Mouse (Mus musculus) bone marrow macrophage, adult 2 months (primary cell): ENCODE measurements at regions not wholly inside any gene's neighbourhood (a gene's known extent, or its start where the extent isn't known, plus 50 kb on each side); places are given as distances from the start of the nearest gene placed in this dataset.

ENCODE experiments used
- H3K27ac ChIP-seq: 2 replicates; pipeline ENCODE4 v1.5.1; 2012; ENCODE audit warnings: low read depth, low read length; ENCODE audit not compliant: insufficient read depth
- H3K4me1 ChIP-seq: 2 replicates; pipeline ENCODE4 v1.6.1; 2012; ENCODE audit warnings: low read length; ENCODE audit not compliant: control insufficient read depth, insufficient read depth
- H3K4me3 ChIP-seq: 2 replicates; pipeline ENCODE4 v1.5.1; 2012; ENCODE audit warnings: mild to moderate bottlenecking, low read length, moderate library complexity; ENCODE audit not compliant: insufficient read depth
- CTCF ChIP-seq: IDR thresholded peaks from 2 replicates; pipeline ENCODE4 v1.5.1; 2012; ENCODE audit warnings: low read depth, mild to moderate bottlenecking, low read length, moderate library complexity
- POLR2A ChIP-seq: IDR thresholded peaks from 2 replicates; pipeline ENCODE4 v1.6.1; 2012; ENCODE audit warnings: mild to moderate bottlenecking, low read depth, low read length, borderline replicate concordance

DNA sequence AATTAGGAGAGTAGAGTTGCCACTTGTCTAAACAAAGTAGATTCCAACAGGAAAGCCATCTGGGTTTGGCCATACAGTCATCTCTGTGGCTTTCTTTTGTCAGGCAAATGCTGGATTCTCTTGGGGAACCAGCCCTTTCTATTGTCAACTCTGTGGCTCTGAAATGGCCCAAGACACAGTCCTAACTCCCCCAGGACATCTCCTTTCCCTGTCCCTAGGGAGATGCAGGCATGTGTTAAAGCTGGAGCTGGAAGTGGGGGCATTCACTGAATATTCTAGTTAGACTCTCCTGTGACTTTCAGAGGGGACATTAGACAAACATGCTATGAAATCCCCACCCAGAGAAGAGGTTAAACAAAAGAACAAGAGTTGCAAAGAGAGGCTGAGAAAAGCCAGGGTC is 223.9 kb upstream of the Tbx18 start:
- TF ChIP-seq CTCF (no peak), POLR2A (no peak)
- Histone ChIP-seq H3K27ac (no peak overlapping the region), H3K4me1 (no peaks in the 10 kb centered on the region), H3K4me3 (no peak overlapping the region)

DNA sequence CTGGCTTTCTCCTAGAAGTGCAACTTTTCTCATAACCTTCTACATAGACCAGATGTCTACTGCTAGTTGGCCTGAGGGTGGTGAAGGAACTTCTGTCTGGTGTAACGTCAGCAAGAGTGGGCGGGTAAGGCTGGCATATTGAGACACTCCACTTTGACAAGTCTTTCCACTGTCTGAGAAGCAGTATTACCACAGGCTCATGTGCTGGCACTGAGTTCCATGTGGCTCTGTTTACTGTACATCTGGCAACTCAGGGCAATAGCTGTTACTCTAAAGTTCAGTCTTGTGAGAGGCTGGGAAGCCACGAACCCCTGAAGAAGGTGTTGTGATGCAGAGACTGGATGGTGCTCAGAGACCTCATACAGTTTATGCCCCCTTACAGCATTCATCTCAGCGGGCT is 230.7 kb upstream of the Tbx18 start:
- H3K4me3 ChIP-seq = no peak overlapping the region
- no peak overlapping the region for H3K27ac ChIP-seq
- TF ChIP-seq POLR2A = no peak
- no peak for TF ChIP-seq CTCF
- no peaks in the 10 kb centered on the region for H3K4me1 ChIP-seq

GRCm38 (mm10) chr9:87964508-87964907 is 233.4 kb upstream of the Tbx18 start:
- H3K27ac ChIP-seq = no peak overlapping the region
- TF ChIP-seq CTCF (no peak), POLR2A (no peak)
- no peak overlapping the region for H3K4me3 ChIP-seq
- no peaks in the 10 kb centered on the region for H3K4me1 ChIP-seq

DNA sequence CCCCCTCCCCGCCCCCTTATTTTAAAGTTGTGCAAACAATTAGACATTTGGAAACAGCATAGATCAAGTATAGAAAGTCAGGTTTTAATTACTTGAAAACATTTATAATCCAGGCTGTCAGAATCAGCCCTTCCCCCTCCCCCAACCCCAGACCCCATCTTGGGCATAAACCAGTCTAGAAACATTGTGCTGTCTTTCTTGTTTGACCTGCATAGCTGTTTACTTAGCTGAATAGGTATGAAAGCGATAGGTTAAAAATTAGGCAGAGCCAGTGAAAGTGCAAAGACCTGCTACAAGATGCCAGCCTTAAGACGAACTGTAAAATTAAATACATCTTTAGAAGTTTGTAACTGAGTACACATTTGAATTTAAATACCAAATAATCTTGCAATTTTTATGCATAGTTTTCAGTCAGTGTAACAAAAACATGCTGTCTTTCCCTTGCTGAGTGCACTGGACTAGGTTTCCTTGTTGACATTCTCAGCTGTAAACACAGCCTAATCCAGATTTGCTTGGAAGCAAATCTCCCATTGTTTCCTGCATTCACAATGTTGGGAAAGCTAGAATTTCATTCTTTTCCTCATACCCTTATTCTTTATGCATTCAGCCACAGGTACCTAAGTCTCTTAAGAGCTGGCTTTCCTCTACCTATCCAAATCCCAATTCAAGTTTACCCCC is 234.2 kb upstream of the Tbx18 start:
- Histone ChIP-seq H3K4me1 (no peaks in the 10 kb centered on the region), H3K27ac (no peak overlapping the region), H3K4me3 (no peak overlapping the region)
- TF ChIP-seq CTCF = no peak
- TF ChIP-seq POLR2A = no peak

DNA sequence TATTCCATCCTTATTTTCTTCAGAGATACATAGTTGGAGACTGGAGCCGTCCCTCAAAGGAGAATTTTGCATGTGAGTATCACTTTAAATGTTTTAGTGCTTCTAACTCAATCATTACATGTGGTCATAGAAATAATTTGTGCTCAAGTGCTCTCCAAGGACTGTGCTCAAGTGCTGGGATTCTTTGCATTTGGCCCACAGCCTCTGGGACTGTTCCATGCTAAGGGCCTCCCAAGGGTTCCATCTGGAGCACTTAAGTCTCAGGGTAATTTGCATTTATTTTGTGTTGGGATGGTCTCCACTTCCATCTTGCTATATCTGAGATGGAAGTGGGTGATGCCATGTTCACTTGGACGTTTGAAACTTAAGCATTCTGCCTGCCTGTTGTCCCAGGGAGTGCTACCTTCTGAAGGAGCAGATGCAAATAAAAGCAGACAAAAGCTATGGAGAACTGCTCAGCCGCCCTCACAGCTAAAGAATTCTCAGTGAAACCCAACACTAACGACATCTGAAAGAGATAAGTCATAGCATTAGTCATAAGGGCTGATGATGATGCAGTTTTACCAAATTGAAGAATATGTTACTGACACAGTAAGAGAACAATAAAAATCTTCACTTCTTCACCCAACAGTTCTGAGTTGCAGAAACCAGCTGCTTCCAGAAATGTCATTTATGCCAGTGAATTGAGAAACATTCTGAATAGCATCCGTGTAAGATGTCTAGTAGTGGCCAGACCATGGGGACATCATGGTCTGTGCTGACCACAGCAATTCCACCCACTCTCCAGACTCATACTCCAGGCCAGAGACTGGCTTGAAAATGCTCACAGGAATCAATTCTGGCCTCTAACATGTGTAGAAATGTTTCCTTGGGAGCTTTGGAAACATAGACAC is 237.4 kb upstream of the Tbx18 start:
- Histone ChIP-seq H3K27ac (no peak overlapping the region), H3K4me1 (no peaks in the 10 kb centered on the region), H3K4me3 (no peak overlapping the region)
- no peak for TF ChIP-seq CTCF
- no peak for TF ChIP-seq POLR2A

GRCm38 (mm10) chr9:87970586-87970985 is 239.5 kb upstream of the Tbx18 start:
- no peak overlapping the region for H3K4me3 ChIP-seq
- H3K27ac ChIP-seq = no peak overlapping the region
- TF ChIP-seq POLR2A = no peak
- no peak for TF ChIP-seq CTCF
- H3K4me1 ChIP-seq = no peaks in the 10 kb centered on the region

- Histone ChIP-seq H3K4me3 (no peak overlapping the region), H3K4me1 (no peaks in the 10 kb centered on the region), H3K27ac (no peak overlapping the region)
- TF ChIP-seq CTCF (no peak), POLR2A (no peak)
Observed at GRCm38 (mm10) chr9:87971791-87972190, 240.7 kb upstream of the Tbx18 start.

- no peak overlapping the region for H3K27ac ChIP-seq
Observed at GRCm38 (mm10) chr9:87973531-87973930, 242.5 kb upstream of the Tbx18 start.

DNA sequence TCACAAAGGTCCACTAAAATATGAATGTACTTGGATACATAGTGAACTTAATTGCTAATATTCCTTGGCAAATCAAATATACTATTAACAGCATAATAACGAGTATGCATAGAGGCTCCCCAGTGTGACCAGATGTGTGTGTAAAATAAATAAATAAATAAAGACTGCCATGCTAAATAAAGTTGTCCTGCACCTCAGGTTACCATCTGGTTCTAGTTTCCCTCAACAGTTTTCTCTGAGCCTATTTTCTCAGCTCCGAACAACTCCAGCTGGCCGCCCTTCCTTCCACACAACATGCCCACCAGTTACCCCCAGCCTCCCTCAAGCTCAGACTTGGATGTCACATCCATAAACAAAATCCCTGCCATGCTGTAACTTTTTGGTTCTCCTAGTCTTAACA is 253.8 kb upstream of the Tbx18 start:
- TF ChIP-seq POLR2A (no peak), CTCF (no peak)
- Histone ChIP-seq H3K4me1 (no peaks in the 10 kb centered on the region), H3K27ac (no peak overlapping the region), H3K4me3 (no peak overlapping the region)

More at GRCm38 (mm10) chr9:87973531-87973930, 242.5 kb upstream of the Tbx18 start:
- no peak for TF ChIP-seq POLR2A
- no peak for TF ChIP-seq CTCF
- H3K4me3 ChIP-seq = no peak overlapping the region
- no peaks in the 10 kb centered on the region for H3K4me1 ChIP-seq

GRCm38 (mm10) chr9:87985439-87985838 is 254.4 kb upstream of the Tbx18 start:
- no peak for TF ChIP-seq CTCF
- no peak for TF ChIP-seq POLR2A
- H3K4me1 ChIP-seq = no peaks in the 10 kb centered on the region
- no peak overlapping the region for H3K4me3 ChIP-seq
- H3K27ac ChIP-seq = no peak overlapping the region
